Mouse (Mus musculus): ENCODE results near the gene Ryr3.
A peak's percentile ranks its signal among the peaks of the same experiment; 100 is the strongest.

Gene Ryr3

GRCm38 (mm10) chr2:112765046-112765445, 451.9 kb downstream of the Ryr3 start:
- no peak for DNase-seq

DNA sequence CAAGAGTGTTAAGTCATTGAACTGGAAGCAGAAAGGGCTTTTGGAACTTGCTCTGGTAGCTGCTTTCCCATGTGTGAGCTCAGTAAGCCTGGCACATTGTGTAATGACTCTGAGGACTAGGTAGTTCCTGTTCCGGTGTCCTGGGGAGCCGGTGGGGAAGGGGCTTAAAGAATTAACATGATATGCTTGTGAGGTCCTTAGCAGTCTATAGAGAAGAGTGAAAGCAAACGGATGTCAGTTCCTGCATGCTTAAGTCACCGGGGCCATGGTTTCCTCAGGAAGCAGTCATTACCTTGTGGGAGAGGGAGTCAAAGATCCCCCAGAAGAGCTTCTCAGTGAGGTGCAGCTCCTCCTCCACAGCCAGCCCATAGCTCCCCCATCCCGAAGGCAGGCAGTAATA, 452.6 kb downstream of the Ryr3 start:
- no peak for DNase-seq

DNA sequence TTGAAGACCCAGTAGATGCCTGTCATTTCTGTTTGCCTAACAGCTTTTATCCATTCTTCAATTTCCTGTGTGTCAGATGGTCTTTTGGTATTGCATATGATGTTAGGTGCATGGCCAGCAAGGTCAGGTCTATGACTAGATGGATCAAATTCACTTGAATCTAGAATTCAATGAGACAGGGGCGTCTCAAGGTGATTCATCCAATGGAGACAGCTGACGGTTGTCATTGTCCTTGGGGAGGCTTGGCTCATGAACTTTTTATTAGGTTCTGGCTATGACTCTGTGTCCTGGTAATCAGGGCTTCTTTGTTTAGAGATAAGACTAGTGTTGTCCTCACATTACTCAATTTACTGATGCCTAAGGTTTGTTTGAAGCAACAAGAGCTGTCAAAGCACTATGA, 454.9 kb downstream of the Ryr3 start:
- no peak for DNase-seq

- no peak for DNase-seq
Measured at GRCm38 (mm10) chr2:112761196-112761913, 455.5 kb downstream of the Ryr3 start.

GRCm38 (mm10) chr2:112760692-112761091, 456.2 kb downstream of the Ryr3 start:
- DNase-seq: no peak

- no peak for DNase-seq
Measured at GRCm38 (mm10) chr2:112759678-112760077, 457.2 kb downstream of the Ryr3 start.

DNA sequence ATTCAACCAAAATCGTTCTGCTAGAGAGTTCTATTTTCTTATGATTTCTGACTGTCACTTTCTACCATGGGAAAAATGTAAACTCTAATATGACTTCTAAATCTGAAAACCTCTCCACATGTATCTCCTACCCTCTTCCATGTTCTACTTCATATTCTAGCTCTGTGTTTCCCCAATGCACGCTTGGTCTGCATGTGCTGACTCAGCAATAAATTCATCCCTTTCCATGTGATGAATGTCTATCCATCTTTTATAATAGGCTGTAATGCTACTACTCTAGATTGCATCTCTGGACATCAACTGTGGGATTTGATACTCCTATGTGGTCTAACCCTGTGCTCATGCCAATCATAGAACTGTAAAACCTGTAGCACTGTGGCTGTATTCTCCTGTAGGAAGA, 458.2 kb downstream of the Ryr3 start:
- DNase-seq: no peak

- no peak for DNase-seq
Measured at GRCm38 (mm10) chr2:112753316-112753715, 463.6 kb downstream of the Ryr3 start.

- no peak for DNase-seq
Measured at GRCm38 (mm10) chr2:112751416-112751815, 465.5 kb downstream of the Ryr3 start.

- DNase-seq: no peak
Measured at GRCm38 (mm10) chr2:112748532-112748931, 468.4 kb downstream of the Ryr3 start.

DNA sequence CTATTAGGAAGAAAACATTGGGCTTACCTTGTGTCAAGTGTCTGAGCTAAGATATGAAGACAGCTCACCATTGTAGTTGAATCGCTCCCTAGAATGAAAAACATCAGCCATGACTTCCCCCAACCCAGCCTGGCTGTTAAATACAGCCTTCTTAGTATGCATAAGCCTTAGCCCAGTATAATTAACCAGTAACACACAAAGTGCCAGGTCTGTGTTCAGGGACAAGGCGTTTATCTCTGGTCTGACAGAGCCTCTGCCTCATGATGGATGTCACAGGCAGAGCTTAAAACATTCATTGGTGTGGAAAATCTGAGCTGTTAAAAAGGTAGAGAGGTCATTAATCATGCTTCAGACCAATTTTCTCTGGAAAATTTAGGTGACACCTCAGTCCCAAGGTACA, 484.0 kb downstream of the Ryr3 start:
- no peak for DNase-seq

GRCm38 (mm10) chr2:112727842-112728241, 489.1 kb downstream of the Ryr3 start:
- DNase-seq: no peak

- no peak for DNase-seq
Measured at GRCm38 (mm10) chr2:112721217-112721616, 495.7 kb downstream of the Ryr3 start.

DNA sequence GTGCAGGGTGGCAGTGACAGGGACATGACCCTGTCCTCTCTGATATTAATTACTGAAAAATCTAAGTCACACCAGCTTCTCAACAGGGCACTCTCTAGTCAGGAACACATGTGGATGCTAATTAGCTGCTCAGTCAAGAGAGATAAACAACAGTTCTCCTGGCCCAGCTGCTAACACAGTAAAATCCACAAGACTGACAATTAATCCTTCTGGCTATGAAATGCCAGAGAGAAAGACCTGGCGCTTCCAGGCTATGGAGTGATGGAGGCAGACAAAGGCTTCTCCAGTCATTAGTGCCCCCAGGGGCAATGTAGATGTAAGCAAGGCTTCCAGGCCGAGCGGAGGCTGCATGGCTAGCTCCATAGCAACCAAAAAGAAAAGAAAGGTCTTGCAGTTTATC, 496.2 kb downstream of the Ryr3 start:
- no peak for DNase-seq

DNA sequence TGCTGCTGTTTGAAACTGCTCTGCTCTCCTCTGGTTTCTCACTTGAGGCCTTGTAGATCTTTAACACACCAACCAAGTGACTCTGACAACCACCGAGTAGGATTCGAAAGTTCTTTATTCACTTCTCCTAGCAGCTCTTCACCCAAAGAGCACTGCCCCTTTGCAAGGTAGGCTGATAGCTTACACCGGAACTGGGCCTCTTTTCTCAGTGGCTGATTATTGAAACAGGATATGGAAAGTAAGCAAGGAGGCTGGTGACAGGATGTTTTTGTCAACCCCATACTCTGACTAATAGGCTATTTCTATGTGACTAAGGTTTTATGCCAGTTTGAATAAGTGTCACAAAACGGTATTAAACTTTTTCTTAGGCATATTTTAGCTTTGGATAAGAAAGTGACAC, 502.2 kb downstream of the Ryr3 start:
- no peak for DNase-seq

GRCm38 (mm10) chr2:112681817-112682216, 535.1 kb downstream of the Ryr3 start:
- DNase-seq: no peak

DNA sequence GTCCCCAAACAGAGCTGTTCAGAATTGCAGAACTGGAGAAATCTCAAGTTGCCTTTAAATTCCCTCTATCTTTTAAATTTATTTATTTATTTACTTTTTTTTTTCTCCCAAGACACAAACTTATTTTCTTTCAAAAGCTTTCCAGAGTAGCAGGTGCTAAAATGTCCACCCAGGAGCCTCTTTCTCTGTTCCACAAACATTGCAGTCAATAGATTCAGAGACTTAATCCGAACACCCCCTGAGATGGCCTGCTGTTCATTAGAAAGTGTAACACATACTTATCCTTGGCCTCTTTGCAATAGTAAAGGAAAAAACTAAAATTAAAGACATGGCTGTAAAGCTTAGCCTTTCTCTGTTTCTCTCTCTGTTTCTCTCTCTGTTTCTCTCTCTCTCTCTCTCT, 539.6 kb downstream of the Ryr3 start:
- no peak for DNase-seq

DNA sequence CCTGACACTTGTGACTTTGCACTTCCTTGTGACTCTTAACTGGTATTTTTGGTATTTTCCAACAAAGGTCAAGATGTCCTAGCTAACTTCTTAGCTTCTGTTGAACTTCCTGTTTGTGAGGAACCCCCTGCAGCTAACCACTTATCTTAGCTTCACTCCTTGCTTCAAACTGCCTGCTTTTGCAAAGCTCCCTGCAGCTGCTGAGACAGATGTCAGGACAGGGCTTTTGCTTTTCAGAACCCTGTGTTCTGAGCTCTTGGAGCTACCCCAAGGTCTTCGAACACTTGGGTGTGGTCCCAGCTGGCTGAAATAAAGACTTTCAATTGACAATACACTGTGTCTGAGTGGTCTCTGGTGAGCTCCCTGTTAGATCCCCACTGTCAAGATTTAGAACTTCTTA, 540.2 kb downstream of the Ryr3 start:
- no peak for DNase-seq

DNA sequence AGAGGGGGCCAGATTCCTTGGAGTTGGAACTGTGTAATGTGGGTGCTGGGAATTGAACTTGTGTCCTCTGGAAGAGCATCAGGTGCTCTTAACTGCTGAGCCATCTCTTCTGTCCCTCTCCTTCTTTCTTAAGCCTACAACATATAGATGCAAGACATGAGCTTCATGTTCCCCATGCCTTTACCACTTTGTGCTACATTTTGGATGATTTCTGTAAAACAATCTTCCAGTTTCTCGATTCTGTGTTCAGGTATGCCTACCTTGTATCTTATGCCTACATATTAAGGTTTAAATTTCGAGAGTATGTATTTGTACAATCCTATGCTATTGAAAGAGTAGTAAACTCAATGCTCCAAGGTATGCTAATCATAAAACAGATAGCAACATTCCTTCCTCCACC, 540.7 kb downstream of the Ryr3 start:
- DNase-seq: no peak

DNA sequence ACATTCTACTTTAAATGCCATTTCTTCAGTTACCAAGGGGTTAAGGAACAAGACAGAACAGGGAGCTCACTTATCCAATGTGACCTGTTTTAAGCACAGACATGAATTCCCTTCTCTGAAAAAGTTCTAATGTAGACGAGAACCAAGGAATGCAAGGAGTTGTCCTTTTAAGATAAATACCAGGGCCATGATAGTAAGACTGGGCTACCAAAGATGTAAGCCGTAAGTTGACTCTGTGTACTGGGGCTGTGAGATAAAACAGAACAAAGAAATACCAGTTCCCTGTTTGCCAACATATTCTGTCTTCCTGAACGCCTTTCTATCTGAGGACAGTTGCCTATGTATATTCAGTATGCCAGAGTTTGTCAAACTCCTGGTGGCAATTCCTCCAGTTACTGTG, 547.4 kb downstream of the Ryr3 start:
- no peak for DNase-seq

- DNase-seq: no peak
Measured at GRCm38 (mm10) chr2:112656131-112656530, 560.8 kb downstream of the Ryr3 start.

DNA sequence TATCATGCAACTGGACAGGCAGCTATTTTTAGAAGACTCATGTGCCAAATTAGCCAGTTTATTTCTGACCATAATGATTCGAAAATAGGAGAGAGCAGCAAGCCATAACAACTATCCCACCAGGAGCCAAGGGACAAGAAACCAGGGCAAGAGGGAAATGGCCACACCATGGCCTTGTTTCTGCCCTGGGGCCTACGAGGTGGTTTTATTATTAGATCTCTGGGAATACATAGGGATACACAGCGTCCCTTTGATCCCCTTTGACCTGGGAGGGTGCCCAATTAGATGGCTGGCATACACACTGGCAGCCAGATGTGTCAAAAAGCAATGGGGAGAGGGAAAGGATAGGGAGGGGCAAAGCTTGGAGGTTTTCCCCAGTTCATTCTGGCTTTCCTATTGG, 563.1 kb downstream of the Ryr3 start:
- DNase-seq: no peak

DNA sequence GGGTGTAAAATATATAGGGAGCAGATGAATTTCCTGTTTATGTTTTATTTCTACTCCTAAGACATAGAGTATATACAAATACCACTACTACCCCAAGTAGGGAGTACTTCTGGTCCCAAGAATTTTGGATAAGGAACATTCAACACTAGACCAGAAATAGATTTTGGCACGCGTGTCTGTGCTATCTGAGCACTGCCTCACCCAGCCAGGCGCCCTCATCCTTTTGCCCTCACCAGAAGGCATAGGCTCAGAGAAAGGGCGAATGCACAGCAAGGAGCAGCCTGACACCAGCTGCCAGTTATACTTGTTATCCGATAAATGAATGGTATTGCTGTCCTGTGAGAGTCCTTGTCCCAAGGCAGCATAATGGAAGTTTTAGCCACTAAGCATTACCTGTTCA, 579.7 kb downstream of the Ryr3 start:
- peak; percentile 83 for DNase-seq

- no peak for DNase-seq
Measured at GRCm38 (mm10) chr2:112632536-112632935, 584.4 kb downstream of the Ryr3 start.

- no peak for DNase-seq
Measured at GRCm38 (mm10) chr2:112630669-112631068, 586.2 kb downstream of the Ryr3 start.

GRCm38 (mm10) chr2:112625156-112625555, 591.7 kb downstream of the Ryr3 start:
- no peak for DNase-seq
